Mouse (Mus musculus): ENCODE measurements at regions not wholly inside any gene's neighbourhood (a gene's known extent, or its start where the extent isn't known, plus 50 kb on each side); places are given as distances from the start of the nearest gene placed in this dataset.

- DNase-seq (ENCODE audit: low read depth, low spot score) = no peak
Measured at GRCm38 (mm10) chr9:33915349-33916056, 570.2 kb upstream of the Kirrel3 start.

- DNase-seq (ENCODE audit: low read depth, low spot score) = no peak
Measured at GRCm38 (mm10) chr9:33930286-33930685, 555.4 kb upstream of the Kirrel3 start.

- no peak for DNase-seq (ENCODE audit: low read depth, low spot score)
Measured at GRCm38 (mm10) chr9:33934071-33934470, 551.6 kb upstream of the Kirrel3 start.

GRCm38 (mm10) chr9:33954319-33954718, 531.4 kb upstream of the Kirrel3 start:
- no peak for DNase-seq (ENCODE audit: low read depth, low spot score)

Measured in ZHBTc4 (cell line).